Mouse (Mus musculus) spleen, adult 2 months (tissue): ENCODE measurements at regions not wholly inside any gene's neighbourhood (a gene's known extent, or its start where the extent isn't known, plus 50 kb on each side); places are given as distances from the start of the nearest gene placed in this dataset.

Experiments
- CTCF ChIP-seq: fragments of 200-500 bp; IDR thresholded peaks from 2 replicates; pipeline ENCODE4 v1.5.1; 2011; ENCODE audit warnings: mild to moderate bottlenecking, inconsistent platforms; ENCODE audit not compliant: insufficient read depth, insufficient read length, insufficient replicate concordance; ENCODE audit errors: extremely low read depth
- POLR2A ChIP-seq: fragments of 200-500 bp; IDR thresholded peaks from 2 replicates; pipeline ENCODE4 v1.6.1; 2011; ENCODE audit warnings: low read depth, low read length, inconsistent platforms

DNA sequence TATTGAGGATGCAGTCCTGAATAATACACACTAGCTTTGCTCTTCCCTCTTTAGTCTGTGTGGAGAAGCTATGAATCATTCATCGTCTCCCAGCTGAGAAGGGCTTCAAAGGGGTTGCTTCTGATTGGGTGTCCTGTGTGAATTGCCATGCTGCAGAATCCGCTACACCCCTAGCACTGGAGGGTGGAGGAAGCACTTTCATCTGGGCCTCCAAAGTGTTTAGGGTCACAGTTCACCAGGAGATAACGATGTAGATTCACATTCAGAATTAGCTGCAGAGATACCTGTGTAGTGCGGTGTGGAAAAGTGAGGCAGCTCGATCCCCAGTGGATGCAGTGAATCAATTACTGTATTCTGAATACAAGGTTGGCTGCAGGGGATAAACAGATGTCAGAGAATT is 301.2 kb upstream of the Ednrb start:
- TF ChIP-seq CTCF: no peak
- no peak for TF ChIP-seq POLR2A
